Mouse (Mus musculus): Measurements from ENCODE around the gene Hey2.

- TF ChIP-seq CTCF (IDR thresholded peaks at IDR 0.05) (no peak), POLR2A (IDR thresholded peaks at IDR 0.05; ENCODE audit: insufficient read depth, low read depth, low read length) (no peak)
These were observed 373 bp downstream of the Hey2 start for GRCm38 (mm10) chr10:30842228-30842627.
